Mouse (Mus musculus) olfactory bulb, adult 2 months (tissue): Measurements from ENCODE around the gene Lipe. TPM values are rescaled to one million over a fixed set of nuclear protein-coding genes. Genes with fewer than 3 reads are reported as not detected.

Experiments used
- H3K27ac ChIP-seq: fragments of 200-500 bp; 2 replicates; pipeline ENCODE4 v1.5.1; 2012; ENCODE audit warnings: low read depth, low read length; ENCODE audit not compliant: insufficient read depth
- H3K4me1 ChIP-seq: fragments of 200-500 bp; 2 replicates; pipeline ENCODE4 v1.6.1; 2012; ENCODE audit warnings: low read length; ENCODE audit not compliant: control insufficient read depth, insufficient read depth
- H3K4me3 ChIP-seq: fragments of 200-500 bp; 2 replicates; pipeline ENCODE4 v1.5.1; 2012; ENCODE audit warnings: mild to moderate bottlenecking, low read depth, low read length, moderate library complexity; ENCODE audit not compliant: insufficient read depth
- CTCF ChIP-seq: fragments of 200-500 bp; IDR thresholded peaks from 2 replicates; pipeline ENCODE4 v1.5.1; 2012; ENCODE audit warnings: low read depth, mild to moderate bottlenecking, low read length, moderate library complexity; ENCODE audit not compliant: insufficient read depth
- POLR2A ChIP-seq: fragments of 200-500 bp; IDR thresholded peaks from 2 replicates; pipeline ENCODE4 v1.6.1; 2012; ENCODE audit warnings: mild to moderate bottlenecking, low read depth, low read length, moderate library complexity; ENCODE audit not compliant: insufficient read depth
- WGBS: fragments of 180-500 bp; shearing (Covaris S2); methylation state at CpG from one replicate; pipeline ENCODE4 v1.1.7; 2018; 5-methylcytosine and 5-hydroxymethylcytosine counted together
- polyA plus RNA-seq: library from polyadenylated mRNA; stranded (reverse); fragments of >200 nt; gene quantifications from 2 replicates; pipeline ENCODE4 v1.2.4, GENCODE M21; 2012; ENCODE audit warnings: low replicate concordance; ENCODE audit not compliant: missing spikeins, insufficient read depth, insufficient read length

Lipe gene
- polyA plus RNA-seq: not detected in 2 replicates

DNA sequence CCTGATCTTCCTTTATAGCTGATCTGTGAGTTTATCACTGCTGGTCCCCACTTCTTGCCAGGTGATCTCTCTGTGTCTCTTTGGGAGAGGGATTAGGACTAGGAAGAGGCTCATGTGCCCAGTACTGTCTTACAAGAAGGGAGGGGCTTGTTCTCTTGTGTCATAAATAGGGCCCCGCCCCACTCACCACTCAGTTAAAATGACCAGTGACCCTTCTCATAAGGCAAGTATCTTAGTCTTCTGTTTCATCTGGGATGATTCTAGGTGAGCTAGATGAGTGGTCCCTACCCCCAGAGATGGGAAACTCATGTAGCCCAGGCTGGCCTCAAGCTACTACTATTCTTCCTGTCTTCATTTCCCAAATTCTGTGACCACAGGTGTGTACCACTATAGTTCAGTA is at the start of gene Lipe:
Gene Lipe, minus strand, starts transcription at position 101 of the 400 bp plus-strand sequence.
- TF ChIP-seq POLR2A: no peak
- no peak for TF ChIP-seq CTCF
- Histone ChIP-seq H3K4me3 (no peak within 1 kb of the TSS), H3K4me1 (peaks cover 18% of the 10 kb centered on the region), H3K27ac (no peak within 1 kb of the TSS)
- 86% methylated on average over 1 of the region's 1 CpGs for WGBS

DNA sequence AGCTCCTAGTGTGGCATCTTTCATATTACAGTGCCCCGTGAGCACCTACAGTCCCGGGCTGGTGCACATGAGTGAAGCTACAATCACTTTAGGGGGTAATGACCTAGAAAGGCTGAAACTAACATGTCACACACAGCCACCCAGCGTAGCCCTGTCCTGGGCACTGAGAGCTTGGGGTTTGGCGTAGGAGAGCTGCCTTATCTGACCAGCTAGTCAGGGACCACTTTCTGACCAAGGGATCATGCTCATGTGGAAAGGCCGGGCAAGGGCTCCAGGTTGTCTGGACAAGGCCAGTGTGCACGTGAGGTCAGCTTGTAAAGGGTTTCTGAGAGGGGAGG is 42.3 kb upstream of the Lipe start:
- no peaks in the 10 kb centered on the region; the same call in 1 of the 2 replicates for H3K4me1 ChIP-seq
- TF ChIP-seq CTCF (no peak), POLR2A (no peak)
- H3K4me3 ChIP-seq: no peak overlapping the region
- H3K27ac ChIP-seq: no peak overlapping the region
- WGBS: 95% methylated on average over 6 of the region's 6 CpGs

DNA sequence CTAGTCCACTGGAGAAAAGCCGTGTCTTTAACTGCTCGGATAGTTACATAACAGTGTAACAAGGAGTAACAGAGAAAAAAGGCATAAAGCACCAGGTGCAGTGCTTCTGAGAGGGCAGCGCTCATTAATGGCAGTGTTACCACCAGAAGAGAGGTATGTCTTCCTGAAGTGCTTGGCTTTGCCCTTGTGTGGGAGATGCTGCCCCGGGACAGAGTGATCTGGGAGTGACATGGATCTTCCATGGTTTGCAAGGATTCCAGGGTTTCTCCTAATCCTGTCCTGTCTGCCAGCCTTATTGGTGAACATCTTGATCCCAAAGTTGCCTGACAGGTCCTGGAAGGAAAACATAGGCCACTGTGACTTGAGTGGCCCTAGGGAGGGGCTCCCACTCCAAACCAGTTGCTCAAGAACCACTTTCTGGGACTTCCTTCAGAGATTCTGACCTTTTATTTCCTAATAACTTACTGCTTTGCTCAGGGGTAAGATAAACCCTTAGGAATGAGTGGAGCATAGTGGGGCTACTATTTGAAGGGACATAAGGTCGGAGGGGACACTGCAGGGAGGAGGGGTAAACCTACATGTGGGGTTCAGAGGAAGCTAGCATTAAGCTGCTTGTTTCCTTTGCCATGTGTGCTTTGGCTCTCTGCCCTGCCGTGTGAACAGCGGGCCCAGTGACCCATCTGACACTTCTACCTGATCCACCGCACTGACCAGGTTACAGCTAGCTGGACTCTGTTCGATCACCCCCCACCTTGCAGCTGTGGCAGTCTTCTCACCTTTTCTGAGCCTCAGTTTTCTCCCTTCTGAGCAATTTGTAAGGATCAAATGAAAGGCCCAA is 41.7 kb upstream of the Lipe start:
- TF ChIP-seq POLR2A (no peak), CTCF (no peak)
- 87% methylated on average over 9 of the region's 9 CpGs for WGBS
- H3K4me3 ChIP-seq: no peak overlapping the region
- no peaks in the 10 kb centered on the region; the same call in 1 of the 2 replicates for H3K4me1 ChIP-seq
- H3K27ac ChIP-seq: no peak overlapping the region

DNA sequence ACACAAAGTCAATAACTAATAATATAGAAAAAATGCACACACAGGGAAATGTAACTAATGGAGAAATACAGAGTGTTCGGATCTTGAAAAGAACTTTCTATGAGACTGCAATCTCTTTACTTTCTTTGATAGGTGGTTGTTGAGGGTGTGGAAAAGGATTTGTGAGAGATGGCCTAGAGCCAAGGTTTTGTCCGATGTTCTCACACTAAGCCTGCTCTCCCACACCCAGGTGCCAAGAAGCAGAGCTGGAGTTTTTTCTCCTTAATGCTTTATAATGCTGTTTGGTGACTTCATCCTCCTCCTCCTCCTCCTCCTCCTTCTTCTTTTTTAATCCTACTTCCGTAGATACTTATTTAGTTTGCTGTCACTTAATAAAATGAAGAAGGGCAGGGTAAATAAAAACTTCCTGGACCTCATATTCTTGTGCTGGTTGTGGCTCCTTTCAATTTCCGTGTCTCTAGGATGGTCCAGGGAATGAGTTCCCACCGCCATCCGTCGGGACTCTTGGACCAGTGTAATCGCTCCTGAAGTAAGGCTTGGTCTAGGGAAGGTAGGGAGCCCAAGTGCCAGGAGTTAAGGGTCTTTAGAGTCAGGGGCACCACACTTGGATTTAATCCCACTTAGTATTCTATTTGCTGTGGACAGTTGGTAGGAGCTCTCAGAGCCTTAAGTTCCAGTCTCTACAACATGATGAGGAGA is 40.8 kb upstream of the Lipe start:
- WGBS: 69% methylated on average over 8 of the region's 8 CpGs
- Histone ChIP-seq H3K27ac (no peak overlapping the region), H3K4me1 (peaks cover 1% of the 10 kb centered on the region; the same call in 1 of the 2 replicates), H3K4me3 (no peak overlapping the region)
- TF ChIP-seq CTCF (no peak), POLR2A (no peak)

DNA sequence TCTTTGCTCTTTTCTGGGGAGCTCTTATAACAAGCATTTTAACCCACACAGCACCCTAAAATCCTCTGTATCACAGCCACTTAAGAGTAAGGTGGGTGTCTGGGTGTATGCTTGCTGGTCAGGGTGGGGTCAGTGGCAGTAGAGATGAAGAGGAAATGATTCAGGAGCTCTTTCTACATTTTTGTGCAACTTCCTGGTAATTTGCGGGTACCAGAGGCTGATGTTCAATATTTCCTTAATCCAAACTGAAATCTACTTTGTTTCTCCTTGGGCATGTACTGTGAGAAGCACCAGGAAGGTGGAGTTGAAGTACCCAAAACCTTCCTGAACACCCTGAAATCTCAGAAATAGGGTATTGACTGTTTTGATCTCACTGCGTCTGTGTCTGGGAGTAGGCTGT is 38.2 kb upstream of the Lipe start:
- 88% methylated on average over 2 of the region's 2 CpGs for WGBS
- TF ChIP-seq POLR2A (no peak), CTCF (no peak)
- Histone ChIP-seq H3K4me1 (peaks cover 9% of the 10 kb centered on the region; the same call in 1 of the 2 replicates), H3K27ac (no peak overlapping the region), H3K4me3 (no peak overlapping the region)

DNA sequence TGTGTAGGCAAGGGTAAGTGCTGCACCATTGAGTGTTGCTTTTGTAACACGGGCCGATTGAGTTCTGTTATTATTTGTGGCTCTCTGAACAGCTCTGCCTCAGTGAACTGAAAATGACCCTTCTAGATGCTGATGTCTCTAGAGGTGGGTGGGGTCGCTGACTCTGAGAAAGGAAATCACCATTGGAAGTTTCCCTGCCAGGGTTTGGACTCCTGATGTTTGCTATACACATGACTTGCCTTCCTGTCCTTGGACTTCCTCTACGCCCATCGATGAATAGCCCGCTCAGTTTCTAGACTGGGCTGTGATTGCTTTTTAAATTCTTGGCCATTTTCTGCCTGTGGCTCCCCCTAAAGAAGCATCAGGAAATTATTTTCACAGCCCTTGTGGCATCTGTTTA is 37.7 kb upstream of the Lipe start:
- Histone ChIP-seq H3K4me1 (peaks cover 9% of the 10 kb centered on the region; the same call in 1 of the 2 replicates), H3K4me3 (no peak overlapping the region), H3K27ac (no peak overlapping the region)
- WGBS: 74% methylated on average over 6 of the region's 6 CpGs
- TF ChIP-seq CTCF: no peak

DNA sequence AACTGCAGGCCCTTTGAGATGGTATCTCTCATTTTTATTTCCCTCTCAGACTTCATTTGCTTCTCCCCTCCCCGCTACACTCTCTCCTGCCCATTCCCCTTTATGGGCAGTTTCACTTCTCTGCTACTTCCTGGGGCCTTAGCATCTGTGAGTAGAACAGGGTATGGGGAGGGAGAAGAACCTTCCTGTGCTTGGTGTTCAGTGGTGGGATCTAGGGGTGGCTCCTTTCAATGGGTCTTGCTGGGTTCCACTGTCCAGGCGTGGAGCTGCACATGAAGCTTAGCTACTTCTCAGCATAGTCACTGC is 37.0 kb upstream of the Lipe start:
- TF ChIP-seq POLR2A (no peak), CTCF (no peak)
- Histone ChIP-seq H3K4me3 (no peak overlapping the region), H3K4me1 (peaks cover 9% of the 10 kb centered on the region; the same call in 1 of the 2 replicates), H3K27ac (no peak overlapping the region)
- WGBS: 93% methylated on average over 2 of the region's 2 CpGs

DNA sequence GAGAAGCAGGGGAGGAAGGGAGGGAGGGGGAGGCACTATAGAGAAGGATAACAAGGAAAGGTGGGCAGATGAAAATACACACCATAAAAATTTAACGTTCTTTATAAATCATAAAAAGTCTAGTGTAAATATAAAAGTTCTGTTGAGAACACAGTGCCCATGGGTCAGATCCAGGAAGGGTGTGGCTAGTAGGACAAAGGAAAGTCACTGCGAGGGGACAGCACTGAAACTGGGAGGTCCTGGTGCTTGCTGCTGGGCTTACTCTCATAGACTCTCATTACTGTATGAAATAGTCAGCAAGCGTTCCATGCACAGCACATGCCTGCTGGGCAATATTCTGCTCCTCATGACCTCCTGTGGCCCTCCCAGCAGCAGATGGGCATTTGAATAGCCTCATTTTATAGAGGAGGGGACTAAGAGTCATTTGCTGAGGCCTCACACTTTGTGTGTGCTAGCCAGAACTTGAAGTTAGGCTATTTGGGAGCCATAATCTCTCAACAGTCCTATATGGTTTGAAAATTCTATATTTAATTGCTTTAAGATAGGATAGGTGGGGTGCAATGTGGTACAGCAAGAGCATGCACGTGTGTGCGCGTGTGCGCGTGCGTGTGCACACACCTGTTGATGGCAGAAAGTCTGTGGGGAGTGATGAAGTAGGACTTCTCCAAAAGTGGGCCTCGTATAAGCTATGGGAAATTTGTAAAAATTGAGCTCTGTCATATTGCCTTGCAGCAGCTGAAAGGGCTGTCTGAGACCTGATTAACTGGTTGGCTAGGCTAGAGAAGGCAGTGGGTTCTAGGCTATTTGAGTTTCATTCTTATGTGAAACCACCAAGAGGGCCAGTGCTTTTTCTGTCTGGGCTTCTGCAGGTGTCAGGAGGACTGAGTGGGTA is 36.4 kb upstream of the Lipe start:
- 90% methylated on average over 10 of the region's 10 CpGs for WGBS
- Histone ChIP-seq H3K27ac (no peak overlapping the region), H3K4me1 (peaks cover 9% of the 10 kb centered on the region; the same call in 1 of the 2 replicates), H3K4me3 (no peak overlapping the region)
- TF ChIP-seq CTCF (no peak), POLR2A (no peak)
